Mouse (Mus musculus) left cerebral cortex, adult 18-20 months (tissue): Measurements from ENCODE around the gene Gm17545. TPM values are rescaled to one million over a fixed set of nuclear protein-coding genes. Genes with fewer than 3 reads are reported as not detected.

Source experiments
- DNase-seq, 2 experiments: peaks; one replicate each; pipeline ENCODE4 v3.0.0; 2021 to 2022; ENCODE audit warnings: low spot score in 2 of 2, mixed read lengths in 1 of 2
- total RNA-seq, 2 experiments: library from RNA; stranded (reverse); gene quantifications; 2 replicates each; pipeline ENCODE4 v1.2.3; 2021

Gm17545 gene
- total RNA-seq, 2 experiments from 2014 or later = not detected

- no peak for DNase-seq
Observed at GRCm38 (mm10) chr9:22484562-22485308, 30.6 kb downstream of the Gm17545 start.

- no peak for DNase-seq
Observed at GRCm38 (mm10) chr9:22486211-22486610, 32.1 kb downstream of the Gm17545 start.

GRCm38 (mm10) chr9:22488963-22489362 lies 34.9 kb downstream of the Gm17545 start:
- DNase-seq = no peak

- DNase-seq = no peak
Observed at GRCm38 (mm10) chr9:22494203-22494807, 40.2 kb downstream of the Gm17545 start.

- DNase-seq = no peak
Observed at GRCm38 (mm10) chr9:22495133-22495532, 41.0 kb downstream of the Gm17545 start.

- DNase-seq = no peak
Observed at GRCm38 (mm10) chr9:22497021-22497767, 43.1 kb downstream of the Gm17545 start.

GRCm38 (mm10) chr9:22502972-22503371 lies 48.9 kb downstream of the Gm17545 start:
- DNase-seq = no peak

- DNase-seq = no peak
Observed at GRCm38 (mm10) chr9:22503581-22503980, 49.5 kb downstream of the Gm17545 start.

- DNase-seq = no peak
Observed at GRCm38 (mm10) chr9:22505574-22505973, 51.5 kb downstream of the Gm17545 start.

Other genes starting within 250 kb of the Gm17545 start
- 10 to 100 TPM; 20.4 to 21.0 TPM for gene Zfp809, start 228.6 kb upstream of the Gm17545 start, total RNA-seq
- 1 to 10 TPM; 4.3 to 4.4 TPM for gene Zfp599, start 194.4 kb upstream of the Gm17545 start, total RNA-seq
- gene Zfp810, start 146.6 kb upstream of the Gm17545 start, total RNA-seq = 10 to 100 TPM; 13.5 to 15.2 TPM
- gene Anln, start 65.1 kb upstream of the Gm17545 start, total RNA-seq = 10 to 100 TPM; 11.7 to 13.7 TPM
- gene 9530077C05Rik, start 42.8 kb upstream of the Gm17545 start, total RNA-seq = 1 to 10 TPM; 7.4 to 9.8 TPM
- 10 to 100 TPM; 42.4 to 45.4 TPM for gene Rp9, start 15.5 kb downstream of the Gm17545 start, total RNA-seq
- 10 to 100 TPM; 41.9 to 42.0 TPM for gene Bbs9, start 21.4 kb downstream of the Gm17545 start, total RNA-seq